Mouse (Mus musculus) left cerebral cortex, adult 8-10 months (tissue): Measurements from ENCODE around the gene Zpbp2. TPM values are rescaled to one million over a fixed set of nuclear protein-coding genes. Genes with fewer than 3 reads are reported as not detected.

Source experiments
- DNase-seq, 2 experiments: peaks; one replicate each; pipeline ENCODE4 v3.0.0; 2022; ENCODE audit warnings: low spot score in 2 of 2
- total RNA-seq, 4 experiments: library from RNA; stranded (reverse); gene quantifications; 2 replicates each; pipeline ENCODE4 v1.2.4; 2022

Gene Zpbp2
- total RNA-seq, 4 experiments from 2014 or later = not detected

DNA sequence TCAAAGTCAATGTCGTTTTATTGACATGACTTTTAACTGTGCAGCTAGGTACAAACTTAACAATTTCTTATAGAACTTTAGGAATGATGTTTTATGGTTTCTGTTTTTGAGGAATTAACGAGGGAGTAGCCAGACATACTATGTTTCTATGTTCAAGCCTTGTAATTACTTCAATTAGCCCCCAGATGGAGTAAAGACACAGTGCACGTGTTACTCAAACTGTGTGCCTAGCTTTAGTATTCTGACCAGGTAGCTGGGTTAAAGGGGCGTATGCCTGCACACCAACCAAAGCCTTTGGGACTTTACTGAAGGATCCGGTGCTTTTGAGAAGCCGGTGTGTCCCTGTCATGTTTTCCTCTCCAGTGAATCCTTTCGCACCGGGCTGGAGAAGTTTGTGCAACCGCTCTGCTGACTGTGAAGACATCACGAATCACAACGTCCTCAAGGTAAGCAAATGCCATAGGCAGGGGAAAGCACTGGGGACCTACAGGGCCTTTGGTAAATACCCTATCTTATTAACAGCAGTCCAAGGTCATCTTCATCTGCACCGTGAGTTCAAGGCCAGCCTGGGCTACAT lies 4.3 kb downstream of the Zpbp2 start:
- no peak for DNase-seq

- DNase-seq = no peak
Measured at GRCm38 (mm10) chr11:98560942-98561341, 10.0 kb downstream of the Zpbp2 start.

GRCm38 (mm10) chr11:98563025-98563424 lies 12.1 kb downstream of the Zpbp2 start:
- DNase-seq = no peak

DNA sequence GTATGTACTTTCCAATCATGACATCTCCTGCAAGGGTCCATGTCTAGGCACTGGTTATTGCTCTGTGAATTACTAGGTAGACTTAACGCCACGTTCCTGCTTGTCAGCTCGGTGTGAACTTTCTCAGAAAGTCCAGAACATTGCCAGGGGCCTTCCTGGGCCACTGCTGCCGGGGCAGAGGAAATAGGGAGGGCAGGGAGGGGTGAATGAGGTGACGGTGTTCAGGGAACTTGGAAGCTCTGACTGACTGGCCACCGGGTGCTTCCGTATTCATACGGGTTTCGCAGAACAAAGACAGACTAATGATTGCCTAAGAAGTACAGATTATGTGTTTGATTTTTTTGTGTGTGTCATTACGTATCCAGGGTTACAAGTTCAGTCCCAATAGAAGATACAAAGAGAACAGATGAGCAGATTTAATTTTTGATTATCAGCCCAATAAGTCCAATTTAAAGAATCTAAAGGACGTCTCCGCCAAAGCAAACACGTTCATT lies 13.1 kb downstream of the Zpbp2 start:
- DNase-seq = no peak

DNA sequence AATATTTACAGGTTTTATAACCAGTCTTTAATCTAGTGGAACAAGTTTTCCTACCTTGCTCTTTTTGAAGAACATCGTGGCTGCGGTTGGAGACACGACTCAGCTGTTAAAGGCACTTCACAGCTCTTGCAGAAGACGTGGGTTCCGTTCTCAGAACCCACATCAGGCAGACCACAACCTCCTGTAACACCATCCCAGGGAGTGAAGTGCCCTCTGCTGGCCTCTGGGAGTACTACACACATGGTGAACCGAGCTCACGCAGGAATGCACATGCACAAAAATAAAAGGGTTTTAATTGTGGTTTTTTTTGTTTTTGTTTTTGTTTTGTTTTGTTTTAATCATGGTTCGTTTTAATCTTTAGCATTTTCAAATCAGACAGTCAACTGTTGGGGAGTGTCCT lies 17.4 kb downstream of the Zpbp2 start:
- DNase-seq = no peak

- DNase-seq = no peak
Measured at GRCm38 (mm10) chr11:98569461-98569860, 18.6 kb downstream of the Zpbp2 start.

DNA sequence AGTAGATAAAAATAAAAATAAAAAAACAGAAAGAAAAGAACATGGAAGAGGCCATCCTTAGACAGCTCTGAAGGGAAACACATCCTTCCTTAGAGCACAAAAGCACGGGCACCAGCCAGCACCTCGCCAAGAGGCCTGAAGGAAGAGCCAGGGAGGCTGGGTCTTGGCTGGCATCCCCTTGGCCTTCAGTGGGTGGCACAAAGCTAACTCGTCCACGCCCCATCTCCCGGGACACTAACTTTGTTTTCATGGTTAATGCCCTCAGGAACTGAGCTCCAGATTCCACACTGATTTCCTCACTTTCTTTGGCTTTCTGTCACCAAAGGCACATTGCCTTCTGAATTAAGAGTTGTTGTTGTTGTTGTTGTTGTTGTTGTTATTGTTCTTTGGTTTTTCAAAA lies 26.9 kb downstream of the Zpbp2 start:
- DNase-seq = no peak

GRCm38 (mm10) chr11:98580301-98581121 lies 29.6 kb downstream of the Zpbp2 start:
- DNase-seq = no peak

GRCm38 (mm10) chr11:98581286-98582029 lies 30.6 kb downstream of the Zpbp2 start:
- DNase-seq = no peak

GRCm38 (mm10) chr11:98582030-98582388 lies 31.1 kb downstream of the Zpbp2 start:
- no peak for DNase-seq

DNA sequence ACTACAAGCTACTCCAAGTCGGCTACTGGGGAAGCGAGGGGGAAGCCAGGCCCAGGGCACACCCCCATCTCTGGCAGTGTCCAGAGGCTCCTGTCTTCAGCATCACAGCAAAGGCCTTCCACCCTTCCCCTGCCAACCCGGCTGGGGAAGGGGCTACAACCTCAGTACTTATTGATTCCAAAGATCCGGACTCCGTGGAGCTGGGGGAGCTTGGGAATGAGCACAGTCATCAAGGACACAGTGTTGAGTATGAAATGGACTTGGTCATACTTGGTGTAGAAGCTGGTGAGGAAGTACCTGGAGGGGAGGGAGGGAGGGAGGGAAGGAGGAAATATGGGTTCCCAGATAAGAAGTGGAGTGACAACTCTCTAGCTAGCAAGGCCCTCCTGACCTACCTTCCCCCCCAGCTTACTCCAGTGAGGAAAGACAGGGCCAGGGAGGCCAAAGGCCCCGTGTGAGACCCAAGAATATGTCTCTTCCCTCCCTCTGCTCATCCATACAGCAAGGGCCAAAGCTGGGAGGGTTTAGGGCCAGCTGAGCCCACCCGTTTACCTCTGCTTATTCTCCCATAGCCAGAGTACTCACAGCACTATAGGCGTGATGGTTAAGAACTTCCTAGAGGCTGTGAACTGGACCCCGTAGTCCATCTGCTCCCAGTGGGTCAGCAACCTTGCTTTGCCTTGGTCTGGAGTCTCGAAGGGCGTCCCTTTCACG lies 31.8 kb downstream of the Zpbp2 start:
- no peak for DNase-seq

GRCm38 (mm10) chr11:98583265-98583552 lies 32.3 kb downstream of the Zpbp2 start:
- DNase-seq = no peak

DNA sequence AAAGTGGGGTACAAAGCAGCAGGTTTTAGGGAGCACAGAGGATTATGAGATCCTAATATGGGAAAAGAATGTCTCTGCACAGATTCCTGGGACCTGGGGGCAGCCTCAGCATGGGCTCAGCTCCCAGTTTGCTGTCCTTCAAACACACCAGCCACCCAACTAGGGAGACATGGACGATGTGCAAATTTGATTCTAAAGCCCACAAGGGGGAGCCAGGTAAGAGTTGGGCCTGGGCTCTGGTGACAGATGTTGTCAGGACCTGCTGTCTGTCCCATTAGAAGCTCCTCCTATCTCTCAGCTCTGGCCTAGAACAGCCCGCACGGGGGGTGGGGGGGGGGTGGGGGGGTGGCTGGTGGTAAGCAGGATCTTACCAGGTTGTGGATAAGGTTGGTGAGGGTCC lies 32.7 kb downstream of the Zpbp2 start:
- no peak for DNase-seq

GRCm38 (mm10) chr11:98584146-98584545 lies 33.2 kb downstream of the Zpbp2 start:
- no peak for DNase-seq

GRCm38 (mm10) chr11:98584629-98585177 lies 33.8 kb downstream of the Zpbp2 start:
- DNase-seq = no peak

DNA sequence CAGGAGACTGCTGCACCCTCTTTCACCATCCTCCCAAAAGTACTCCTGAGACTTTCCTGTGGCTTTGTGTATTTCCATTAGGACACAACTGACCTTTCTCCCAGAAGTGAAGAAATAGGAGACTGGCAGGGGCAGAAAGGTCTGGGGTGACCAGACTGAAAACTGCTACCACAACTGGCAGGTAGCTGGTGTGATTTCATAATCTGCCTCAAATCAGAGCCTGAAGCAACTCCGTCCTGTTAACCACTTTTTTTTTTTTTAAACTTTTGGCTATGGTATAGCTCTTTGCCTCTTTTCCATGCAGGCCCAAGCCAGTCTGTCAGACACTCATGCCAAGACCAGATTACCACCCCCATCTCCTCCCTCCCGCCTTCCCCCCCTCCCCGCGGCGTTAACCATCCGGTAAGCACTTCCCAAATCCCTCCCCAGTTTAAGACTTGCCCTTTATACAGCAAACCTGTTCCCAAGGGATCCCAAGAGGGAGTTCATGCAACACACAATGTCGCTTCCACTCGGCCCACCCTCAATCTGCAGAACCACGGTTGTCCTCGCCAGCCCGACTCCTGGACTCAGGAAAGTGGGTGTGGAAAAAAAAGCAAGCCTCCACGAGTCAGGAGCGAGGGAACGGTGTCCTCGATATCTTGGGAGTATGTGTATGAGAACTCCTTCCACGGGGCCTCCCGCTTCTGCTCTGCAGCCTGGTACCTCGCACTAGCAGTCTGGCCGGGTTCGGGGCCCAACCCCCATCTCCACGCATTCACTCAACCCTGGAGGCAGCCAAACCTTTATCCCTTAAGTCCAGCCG lies 35.4 kb downstream of the Zpbp2 start:
- peak in 1 of 2 experiments; percentile 8 for DNase-seq

DNA sequence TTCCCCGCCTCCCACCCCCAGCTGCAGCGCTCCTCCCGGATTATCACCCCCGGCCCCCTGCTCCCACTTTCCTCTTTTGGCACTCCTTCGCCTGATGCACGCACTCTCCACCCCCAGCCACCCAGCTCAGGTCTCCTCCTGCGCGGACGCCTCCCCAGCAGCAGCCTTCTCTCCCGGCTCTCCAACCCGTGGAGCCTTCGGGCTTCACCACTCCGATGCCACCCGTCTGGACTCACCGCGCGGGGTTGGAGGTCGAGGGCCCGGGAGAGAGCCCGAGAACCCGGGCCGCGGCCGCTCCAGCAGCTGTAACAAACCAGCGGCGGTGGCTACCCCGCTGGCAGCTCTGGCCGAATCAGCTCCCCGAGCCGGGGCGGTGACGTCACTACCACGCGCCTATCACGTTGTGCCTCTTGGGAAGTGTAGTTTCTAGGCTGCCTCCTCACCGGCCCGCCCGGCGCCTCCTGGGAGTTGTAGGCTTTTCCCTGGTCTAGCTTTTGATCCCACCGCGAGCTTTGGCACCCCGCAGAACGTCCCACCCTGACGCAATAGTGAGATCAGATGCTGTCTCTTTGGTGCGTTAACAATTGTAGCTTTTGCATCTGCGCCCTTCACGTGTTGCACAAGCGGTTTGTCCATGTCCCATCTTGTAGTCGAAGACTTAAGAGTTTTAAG lies 36.1 kb downstream of the Zpbp2 start, which contains the start of gene Ormdl3:
Gene Ormdl3 (minus strand): TSS at position 477 of the 672 bp plus-strand sequence.
- DNase-seq = peak; percentile 95 to 96

DNA sequence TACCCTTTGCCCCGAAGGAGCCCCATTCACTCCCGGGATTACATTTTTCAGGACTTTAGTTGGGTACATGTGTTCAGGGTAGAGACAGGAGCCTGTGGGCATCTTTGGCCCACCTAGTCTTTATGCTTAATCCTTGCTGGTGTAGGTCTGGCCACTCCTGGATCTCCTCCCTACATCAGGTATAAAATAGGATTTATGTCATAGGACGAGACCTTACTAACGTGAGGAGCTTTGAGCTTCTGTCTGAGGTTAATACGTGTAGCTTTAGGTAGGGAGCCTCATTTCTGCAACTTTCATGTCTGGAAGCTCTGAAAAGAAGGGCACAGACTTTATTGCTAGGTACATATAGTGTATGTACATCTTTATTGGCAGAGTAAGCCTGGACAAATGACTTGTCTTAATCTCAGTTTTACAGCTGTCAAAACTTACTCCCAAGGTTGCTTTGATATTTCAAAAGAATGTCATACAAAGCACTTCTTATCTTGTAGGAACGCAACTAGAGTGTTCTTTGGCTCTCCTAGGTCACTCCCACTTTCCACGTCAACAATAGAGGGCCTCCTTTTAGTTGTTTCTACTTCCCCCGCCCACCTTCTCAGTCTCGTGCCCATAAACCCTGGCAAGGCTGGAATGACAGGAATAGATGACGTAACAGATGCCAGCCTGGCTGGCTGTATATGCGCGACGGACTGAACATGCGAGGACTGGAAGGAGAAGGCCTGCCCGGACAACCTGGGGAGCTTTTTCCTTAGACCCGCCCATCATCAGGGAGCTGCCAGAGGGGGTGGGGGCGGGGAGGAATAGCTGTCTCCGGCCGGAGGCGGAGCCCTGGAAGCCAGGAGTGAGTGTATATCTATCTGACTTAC lies 37.0 kb downstream of the Zpbp2 start:
- DNase-seq = peak; percentile 13 to 33

- no peak for DNase-seq
Measured at GRCm38 (mm10) chr11:98588833-98589281, 38.0 kb downstream of the Zpbp2 start.
